Mouse (Mus musculus): ENCODE measurements around the gene Cpm. TPM values are rescaled to one million over a fixed set of nuclear protein-coding genes. Genes with fewer than 3 reads are reported as not detected.

Cpm gene
- total RNA-seq, 1 experiment from 2014 or later = 1.4 TPM

DNA sequence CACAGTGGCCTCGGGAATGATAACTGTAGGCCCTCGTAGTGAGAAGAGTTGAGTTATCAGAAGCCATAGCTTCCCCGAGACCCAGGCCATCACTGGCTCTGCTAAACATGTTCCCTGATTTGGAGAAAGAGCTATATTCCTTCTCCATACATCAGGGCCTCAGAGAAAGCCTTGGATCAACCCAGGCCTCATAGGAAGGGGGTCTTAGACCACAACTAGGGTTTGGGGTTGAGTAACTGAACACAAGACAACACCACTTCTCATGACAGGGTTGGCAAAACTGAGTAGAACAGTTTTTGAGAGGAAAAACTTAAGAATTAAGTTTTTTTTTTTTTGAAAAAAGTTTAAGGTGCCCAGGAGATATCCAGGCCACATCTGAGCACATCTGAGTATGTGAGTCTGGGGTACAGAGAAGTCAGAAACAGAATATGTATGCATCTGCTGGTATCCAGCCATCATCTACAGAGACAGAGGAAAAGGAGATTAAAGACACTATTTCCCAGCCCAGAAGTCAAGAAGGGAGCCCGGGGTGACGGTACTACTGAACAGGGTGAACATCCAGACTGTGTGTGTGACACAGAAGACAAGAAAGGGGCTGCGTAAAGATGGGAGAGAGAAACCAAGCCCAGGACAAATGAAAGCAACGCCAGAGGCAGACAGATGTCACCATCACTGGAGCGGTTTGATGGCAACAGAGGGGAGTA, 26.0 kb upstream of the Cpm start:
- no peak for ATAC-seq (replicated peaks in 1 of 2; ENCODE audit: insufficient read depth in 1 of 2, low FRiP score in 2 of 2, low TSS enrichment in 1 of 2, low read depth in 1 of 2, poor library complexity in 2 of 2, severe bottlenecking in 2 of 2)

DNA sequence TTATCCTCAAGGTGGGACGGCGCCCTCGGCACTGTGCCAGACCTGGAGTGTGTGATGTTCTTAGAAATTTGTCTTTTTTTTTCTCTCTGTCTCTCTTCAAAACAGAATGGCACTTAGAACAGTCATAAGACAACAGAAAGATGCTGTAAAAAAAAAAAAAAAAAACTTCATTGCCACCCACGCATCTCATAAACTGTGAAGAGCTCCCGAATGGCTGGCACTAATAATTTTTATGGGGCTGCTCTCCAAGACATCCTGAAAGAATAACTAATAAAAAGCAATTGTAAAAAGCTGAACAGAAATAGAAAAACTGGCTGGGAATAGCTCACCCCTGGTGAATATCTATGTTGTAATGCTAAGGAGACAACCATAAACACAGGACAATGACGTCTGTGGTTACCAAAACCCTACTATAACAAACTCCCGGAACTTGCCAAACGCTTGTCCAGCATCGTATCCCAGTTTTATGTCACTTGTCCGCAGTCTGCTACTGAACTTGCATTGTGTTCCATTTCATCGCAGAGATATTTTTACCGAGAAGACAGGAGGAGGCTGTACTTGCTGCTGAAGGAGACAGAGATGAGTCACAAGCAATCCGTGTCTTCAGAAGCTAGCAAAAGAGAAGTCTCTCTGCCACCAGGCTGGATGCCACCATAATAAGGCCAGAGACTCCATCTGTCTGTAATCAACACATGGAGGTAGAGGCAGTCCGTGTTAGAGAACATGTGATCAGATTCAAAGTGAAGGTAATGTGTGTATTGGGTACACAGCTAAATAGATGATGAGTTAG, 25.3 kb upstream of the Cpm start:
- no peak for ATAC-seq (replicated peaks in 1 of 2; ENCODE audit: insufficient read depth in 1 of 2, low FRiP score in 2 of 2, low TSS enrichment in 1 of 2, low read depth in 1 of 2, poor library complexity in 2 of 2, severe bottlenecking in 2 of 2)

DNA sequence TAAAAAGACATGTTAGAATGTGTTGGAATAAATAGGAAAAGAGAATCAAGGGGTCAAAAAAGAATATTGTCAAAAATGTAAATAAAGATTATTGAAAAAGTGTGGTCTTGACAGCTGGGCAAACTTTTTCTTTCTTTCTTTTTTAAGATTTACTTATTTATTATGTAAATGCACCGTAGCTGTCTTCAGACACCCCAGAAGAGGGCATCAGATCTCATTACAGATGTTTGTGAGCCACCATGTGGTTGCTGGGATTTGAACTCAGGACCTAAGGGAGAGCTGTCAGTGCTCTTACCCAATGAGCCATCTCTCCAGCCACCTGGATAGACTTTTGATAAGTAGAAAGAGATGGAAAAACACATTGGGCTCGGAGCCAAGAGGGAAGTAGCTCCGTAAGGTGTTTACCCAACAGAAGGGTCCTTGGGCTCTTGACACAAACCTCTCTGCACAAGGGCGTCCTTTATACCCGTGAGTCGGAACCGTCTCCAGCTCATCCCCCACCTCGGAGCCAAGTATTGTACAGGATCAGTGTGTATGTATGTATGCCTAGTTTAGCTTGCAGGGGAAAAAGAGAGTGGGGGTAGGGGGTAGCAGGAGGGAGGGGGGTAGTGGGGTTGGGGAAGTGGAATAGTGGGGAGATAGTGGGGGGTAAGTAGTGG, 24.5 kb upstream of the Cpm start:
- ATAC-seq (replicated peaks in 1 of 2; ENCODE audit: insufficient read depth in 1 of 2, low FRiP score in 2 of 2, low TSS enrichment in 1 of 2, low read depth in 1 of 2, poor library complexity in 2 of 2, severe bottlenecking in 2 of 2) = no peak

DNA sequence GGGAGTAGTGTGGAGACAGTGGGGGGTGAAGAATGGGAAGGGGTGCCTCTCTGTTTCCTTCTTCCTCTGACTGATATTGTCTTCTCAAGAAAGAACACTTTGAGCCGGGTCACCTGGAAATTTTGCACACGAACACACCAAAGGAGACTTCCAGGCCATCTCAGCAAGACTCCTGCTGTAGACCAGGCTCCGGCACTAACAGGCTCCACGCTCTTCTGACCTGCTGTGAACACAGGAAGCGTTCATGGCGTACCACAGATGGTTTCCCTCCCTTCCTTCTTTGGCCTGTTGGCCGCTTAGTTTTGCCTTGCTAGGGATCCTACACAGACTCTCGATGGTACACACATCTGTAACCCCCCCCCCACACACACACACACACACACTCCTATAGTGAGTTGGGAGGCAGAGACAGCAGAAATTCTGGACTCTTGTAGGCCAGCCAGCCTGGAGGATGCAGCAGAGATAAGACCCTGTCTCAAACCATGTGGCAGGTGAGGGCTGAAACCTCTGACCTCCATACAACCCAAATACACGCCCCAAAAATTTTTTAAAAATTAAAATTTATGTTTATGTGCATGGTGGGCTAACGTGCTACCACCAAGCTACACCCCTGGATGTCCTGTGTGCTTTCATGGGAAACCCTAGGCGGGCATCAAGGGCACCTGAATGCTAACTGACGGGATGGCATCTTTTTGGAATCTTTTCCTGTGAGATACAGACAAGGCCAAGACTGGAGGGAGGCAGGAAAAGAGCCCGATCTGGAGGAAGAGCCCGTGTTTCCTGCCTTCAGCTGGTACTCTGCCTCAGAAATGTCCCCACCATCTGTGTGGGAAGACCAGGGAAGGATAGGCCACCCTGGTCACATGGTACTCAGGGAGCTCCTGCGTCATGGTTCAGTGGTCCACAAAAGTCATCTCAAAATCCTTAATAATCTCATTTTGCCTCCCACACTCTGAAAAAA, 23.7 kb upstream of the Cpm start:
- ATAC-seq (replicated peaks in 1 of 2; ENCODE audit: insufficient read depth in 1 of 2, low FRiP score in 2 of 2, low TSS enrichment in 1 of 2, low read depth in 1 of 2, poor library complexity in 2 of 2, severe bottlenecking in 2 of 2) = no peak

DNA sequence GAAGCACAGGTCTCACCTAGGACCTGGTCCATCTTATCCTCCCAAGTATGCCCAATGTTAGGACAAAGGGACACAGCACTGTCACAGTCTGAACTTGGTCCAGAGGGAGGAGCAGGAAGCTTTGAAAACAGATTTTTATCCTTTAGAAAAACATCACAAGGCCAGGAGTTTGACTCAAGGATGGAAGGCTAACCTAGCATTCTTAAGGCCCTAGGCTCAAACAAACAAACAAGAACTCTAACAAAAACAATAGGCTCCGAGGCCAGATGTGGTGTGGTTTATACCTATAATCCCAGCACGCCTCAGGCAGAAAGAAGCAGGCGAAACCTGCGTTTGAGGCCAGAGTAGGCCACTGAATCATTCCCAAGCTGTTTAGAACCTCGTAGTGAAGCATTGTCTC, 22.9 kb upstream of the Cpm start:
- ATAC-seq (replicated peaks in 1 of 2; ENCODE audit: insufficient read depth in 1 of 2, low FRiP score in 2 of 2, low TSS enrichment in 1 of 2, low read depth in 1 of 2, poor library complexity in 2 of 2, severe bottlenecking in 2 of 2) = no peak

DNA sequence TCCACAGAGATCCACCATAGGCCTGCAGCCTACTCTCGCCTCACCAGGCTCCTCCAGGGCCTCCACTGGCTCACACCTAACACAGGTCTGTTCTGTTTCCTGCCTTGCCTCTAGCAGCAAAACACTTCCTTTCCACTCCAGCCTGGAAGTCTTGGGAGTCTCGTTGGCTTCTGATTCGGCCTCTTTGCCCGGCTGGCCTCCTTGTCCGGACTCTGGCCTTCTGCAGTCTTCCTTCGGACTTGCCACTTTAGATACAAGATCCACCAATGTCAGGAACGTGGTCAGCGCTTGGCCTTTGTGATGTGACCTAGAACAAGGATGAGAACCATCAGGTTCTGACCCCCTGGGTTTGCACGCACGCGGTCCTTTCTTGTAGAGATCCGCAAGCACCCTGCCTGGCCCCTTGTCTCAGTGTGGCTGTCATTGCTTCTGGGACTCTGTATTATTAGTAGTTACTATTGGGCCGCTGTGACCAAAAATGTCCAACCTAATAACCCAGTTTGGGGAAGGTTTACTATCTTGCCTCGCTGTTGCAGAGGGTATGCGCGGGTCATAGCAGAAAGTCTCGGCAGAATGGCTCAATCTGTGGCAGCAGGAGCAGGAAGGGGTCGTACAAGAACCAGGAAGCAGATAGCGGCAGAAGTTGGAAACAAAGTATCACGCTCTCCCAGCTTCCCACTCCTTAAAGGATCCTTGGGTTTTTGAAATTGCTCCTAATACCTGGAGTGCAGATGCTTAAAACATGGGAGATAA, 22.1 kb upstream of the Cpm start:
- ATAC-seq (replicated peaks in 1 of 2; ENCODE audit: insufficient read depth in 1 of 2, low FRiP score in 2 of 2, low TSS enrichment in 1 of 2, low read depth in 1 of 2, poor library complexity in 2 of 2, severe bottlenecking in 2 of 2) = no peak

DNA sequence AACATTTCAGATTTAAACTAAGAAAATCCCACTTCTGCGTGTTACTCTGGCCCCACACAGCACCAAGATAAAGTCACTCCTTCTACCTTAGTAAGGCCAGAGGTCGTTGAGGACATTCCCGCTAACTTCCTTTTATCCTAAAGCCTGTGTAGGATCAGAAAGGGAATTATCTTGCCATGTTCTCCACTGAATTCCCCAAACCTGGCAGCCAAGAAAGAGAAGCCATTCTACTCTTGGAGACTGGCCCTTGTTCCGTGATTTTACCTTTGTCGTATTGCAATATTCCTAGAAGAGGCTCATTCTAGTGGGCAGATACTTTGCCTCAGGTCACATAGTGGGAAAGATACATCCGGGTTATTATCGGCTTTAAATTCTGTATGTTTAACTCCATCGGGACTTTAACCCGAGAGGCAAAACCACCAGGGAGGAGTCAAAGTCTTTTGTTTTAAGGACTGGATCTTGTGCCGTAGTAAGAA, 21.5 kb upstream of the Cpm start:
- no peak for ATAC-seq (replicated peaks in 1 of 2; ENCODE audit: insufficient read depth in 1 of 2, low FRiP score in 2 of 2, low TSS enrichment in 1 of 2, low read depth in 1 of 2, poor library complexity in 2 of 2, severe bottlenecking in 2 of 2)

DNA sequence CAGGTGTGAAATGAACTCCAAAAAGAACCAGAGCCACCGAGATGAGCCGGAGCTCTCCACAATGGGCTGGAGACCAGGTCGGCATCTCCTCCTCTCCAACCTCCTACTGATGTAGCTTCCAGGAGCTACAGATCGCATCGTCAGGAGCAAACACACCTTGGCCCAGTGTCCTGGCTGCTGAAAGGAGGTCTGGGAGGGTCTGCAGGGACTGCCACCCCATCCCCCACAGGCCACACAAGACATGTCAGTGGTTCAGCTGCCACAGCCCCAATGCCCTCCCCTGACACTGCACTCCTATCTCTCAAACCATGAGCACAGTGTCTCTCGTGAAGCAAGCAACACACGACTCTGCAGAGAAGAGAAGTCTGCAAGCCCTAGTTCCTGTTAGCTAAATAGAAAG, 20.8 kb upstream of the Cpm start:
- ATAC-seq (replicated peaks in 1 of 2; ENCODE audit: insufficient read depth in 1 of 2, low FRiP score in 2 of 2, low TSS enrichment in 1 of 2, low read depth in 1 of 2, poor library complexity in 2 of 2, severe bottlenecking in 2 of 2) = no peak

DNA sequence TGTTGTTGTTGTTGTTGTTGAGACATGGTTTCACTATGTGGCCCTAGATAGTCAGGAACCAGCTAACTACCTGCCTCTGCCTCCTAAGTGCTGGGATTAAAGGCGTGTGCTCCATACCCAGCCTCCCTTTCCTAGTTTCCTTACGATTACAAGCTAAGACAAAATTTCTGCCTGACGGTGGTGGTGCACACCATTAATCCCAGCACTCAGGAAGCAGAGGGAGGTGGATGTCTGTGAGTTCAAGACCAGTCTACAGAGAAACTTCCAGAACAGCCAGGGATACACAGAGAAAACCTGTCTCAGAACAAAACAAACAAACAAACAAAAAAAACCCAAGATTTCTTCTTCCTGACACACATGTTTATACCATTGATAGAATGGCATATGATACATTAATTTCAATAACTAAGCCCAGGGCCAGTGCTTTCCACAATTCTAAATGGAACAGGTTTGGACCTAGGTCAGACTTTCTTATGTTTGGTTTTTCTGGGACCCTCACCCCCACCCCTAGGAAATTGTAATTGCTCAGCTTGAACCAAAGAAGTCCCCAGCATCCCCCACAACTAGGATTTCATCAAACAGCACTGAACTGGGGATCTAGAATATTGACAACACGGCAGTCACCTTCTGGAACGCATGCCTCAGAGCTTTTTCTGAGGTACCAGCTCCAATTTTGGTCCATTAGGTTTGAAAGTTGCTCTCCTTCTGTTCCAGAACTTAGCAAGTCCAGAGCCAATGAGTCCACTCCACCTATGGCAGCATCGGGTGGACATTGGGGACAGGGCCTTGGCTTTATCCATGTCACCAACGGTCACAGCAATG, 20.1 kb upstream of the Cpm start:
- ATAC-seq (replicated peaks in 1 of 2; ENCODE audit: insufficient read depth in 1 of 2, low FRiP score in 2 of 2, low TSS enrichment in 1 of 2, low read depth in 1 of 2, poor library complexity in 2 of 2, severe bottlenecking in 2 of 2) = no peak

DNA sequence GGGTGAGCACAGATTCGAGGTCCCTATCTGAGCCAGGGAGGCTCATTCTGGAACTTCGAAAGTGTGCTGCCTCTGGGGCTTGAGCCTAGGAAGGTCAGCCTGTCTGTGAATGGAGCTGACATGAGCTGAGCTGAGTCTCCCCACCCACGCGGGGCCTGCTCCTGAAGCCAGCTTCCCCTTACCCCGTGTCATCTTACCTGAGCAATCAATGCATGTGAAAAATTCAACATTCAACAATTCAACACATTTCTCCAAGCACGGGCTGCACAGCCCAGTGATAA, 19.6 kb upstream of the Cpm start:
- ATAC-seq (replicated peaks in 1 of 2; ENCODE audit: insufficient read depth in 1 of 2, low FRiP score in 2 of 2, low TSS enrichment in 1 of 2, low read depth in 1 of 2, poor library complexity in 2 of 2, severe bottlenecking in 2 of 2) = no peak

DNA sequence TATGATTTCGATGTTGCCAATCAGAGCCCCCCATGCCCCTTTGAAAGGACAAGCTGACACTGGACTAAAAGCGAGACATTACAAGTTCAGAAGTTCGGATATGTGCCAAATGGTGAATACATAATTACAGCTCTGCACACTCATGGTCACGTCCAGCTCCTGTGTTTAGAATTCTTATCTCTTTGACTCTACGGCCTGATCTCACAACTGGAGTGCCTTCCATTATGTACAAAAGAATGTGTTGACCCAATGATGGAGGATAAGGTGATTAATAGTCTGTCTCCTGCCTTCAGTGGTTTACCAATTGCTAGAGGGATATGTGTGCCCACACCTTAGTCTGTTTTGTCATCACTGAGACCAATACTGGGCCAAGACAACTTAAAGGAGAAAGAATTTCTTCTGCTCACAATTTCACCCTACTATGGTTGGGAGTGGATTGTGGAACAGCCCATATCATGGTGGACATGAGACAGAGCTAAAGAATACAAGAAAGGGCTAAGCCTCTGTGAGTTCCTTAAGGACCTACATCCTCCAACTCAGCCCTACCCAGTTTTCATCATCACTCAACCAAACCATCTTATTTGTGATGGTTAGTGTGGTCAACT, 19.0 kb upstream of the Cpm start:
- ATAC-seq (replicated peaks in 1 of 2; ENCODE audit: insufficient read depth in 1 of 2, low FRiP score in 2 of 2, low TSS enrichment in 1 of 2, low read depth in 1 of 2, poor library complexity in 2 of 2, severe bottlenecking in 2 of 2) = no peak

DNA sequence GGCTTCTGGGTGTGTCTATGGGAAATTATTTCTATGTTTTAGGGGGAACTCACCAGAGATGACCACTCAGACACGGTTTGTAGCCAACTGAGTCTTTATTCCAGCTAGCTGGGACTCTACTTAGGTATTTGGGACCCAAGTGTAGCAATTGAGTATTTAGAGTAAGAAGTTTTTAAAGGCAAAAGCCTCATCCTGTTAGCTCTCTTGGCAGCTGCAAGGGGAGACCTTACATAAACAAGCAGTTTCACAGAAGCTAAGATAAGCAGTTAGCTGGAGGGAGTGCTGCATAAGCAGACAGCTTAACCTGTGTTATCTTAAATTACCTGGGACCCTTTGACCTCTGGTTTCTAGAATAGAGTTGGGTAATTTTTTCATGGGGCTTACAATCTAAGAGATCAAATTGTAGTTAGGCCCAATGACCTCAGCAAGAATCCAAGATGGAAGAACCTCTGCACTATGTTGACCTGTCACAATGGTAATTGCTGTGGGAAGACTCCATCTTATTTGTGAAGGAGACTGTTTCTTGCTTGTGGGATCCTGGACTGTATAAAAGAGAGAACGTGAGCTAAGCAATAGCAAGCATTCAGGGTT, 18.4 kb upstream of the Cpm start:
- no peak for ATAC-seq (replicated peaks in 1 of 2; ENCODE audit: insufficient read depth in 1 of 2, low FRiP score in 2 of 2, low TSS enrichment in 1 of 2, low read depth in 1 of 2, poor library complexity in 2 of 2, severe bottlenecking in 2 of 2)

DNA sequence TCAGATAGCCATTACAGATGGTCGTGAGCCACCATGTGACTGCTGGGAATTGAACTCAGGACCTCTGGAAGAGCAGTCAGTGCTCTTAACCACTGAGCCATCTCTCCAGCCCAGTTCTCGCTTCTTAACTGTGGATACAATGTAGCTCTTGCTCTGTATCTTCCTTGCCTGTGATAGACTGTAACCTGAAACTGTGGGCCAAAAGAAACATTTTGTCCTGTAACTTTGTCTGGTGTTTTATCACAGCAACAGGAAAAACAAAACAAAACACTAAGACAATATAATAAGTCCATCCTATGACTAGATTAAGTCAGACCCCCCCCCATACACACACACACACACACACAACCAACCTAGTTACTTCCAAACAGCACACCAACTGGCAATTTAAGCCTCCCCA, 17.8 kb upstream of the Cpm start:
- ATAC-seq (replicated peaks in 1 of 2; ENCODE audit: insufficient read depth in 1 of 2, low FRiP score in 2 of 2, low TSS enrichment in 1 of 2, low read depth in 1 of 2, poor library complexity in 2 of 2, severe bottlenecking in 2 of 2) = no peak

DNA sequence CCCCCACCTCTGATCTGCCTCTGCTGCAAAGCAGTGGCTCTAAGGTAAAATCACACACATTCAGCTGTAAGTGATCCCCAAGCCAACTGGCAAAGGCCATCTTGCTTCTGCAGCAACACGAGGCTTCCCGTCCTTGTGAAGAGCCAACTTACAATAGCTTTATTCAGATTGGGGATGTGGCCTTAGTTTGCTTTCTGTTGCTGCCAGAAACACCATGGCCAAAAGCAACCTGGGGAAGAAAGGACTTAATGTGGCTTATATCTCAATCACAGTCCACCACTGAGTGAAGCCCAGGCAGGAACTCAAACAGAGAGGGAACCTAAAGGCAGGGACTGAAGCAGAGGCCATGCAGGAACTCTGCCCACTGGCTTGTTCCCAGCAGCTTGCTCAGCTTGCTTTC, 17.3 kb upstream of the Cpm start:
- no peak for ATAC-seq (replicated peaks in 1 of 2; ENCODE audit: insufficient read depth in 1 of 2, low FRiP score in 2 of 2, low TSS enrichment in 1 of 2, low read depth in 1 of 2, poor library complexity in 2 of 2, severe bottlenecking in 2 of 2)

Measured in hematopoietic stem cell, adult 5-6 weeks (primary cell).